ENCODE assay signal across 8 mouse cellular contexts in the genomic region with DNA sequence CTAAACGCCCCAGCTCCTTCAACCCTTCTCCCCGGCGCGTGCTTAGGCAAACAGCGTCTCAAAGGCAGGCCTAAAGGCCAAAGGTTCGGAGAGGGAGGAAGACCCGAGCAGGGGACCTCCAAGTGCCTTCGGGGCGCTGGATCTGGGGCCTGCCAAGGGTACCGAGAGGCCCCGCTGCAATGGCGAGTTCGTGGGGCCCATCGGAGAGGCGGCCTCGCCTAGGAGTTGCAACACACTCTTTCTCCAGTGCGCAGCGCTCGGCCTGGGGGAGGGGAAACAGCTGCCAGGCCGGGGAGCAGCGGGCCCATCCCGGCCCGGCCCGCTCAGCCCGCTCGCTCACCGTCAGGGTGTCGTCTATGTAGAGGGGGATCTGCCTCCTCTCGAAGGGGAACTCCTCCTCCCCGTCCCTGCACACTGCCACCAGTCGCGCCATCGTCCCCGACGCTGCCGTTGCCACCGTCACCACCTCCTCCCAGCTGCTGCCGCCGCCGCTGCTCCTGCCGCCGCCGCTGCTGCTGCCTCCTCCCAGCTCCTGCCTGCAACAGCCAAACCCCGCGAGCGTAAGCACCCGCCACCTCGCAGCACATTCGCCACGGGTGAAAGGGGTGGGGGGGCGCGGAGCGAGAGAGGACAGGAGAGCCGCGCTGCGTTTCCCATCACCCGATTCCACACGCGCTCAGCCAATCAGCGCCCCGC. TPM values are rescaled to one million over a fixed set of nuclear protein-coding genes. Genes with fewer than 3 reads are reported as not detected.
DNase-seq lines count a peak whose midpoint lies in the region; ATAC-seq and TF ChIP-seq lines count a peak whose summit lies in the region.

No protein-coding gene starts in this region.

- no peaks in the 10 kb centered on the region for H3K9me3 ChIP-seq in embryonic facial prominence, embryonic 13.5 days
- H3K9me3 ChIP-seq in limb, embryonic 12.5 days: no peaks in the 10 kb centered on the region
- no peaks in the 10 kb centered on the region for H3K9me3 ChIP-seq in midbrain, embryonic 14.5 days (ENCODE audit: control insufficient read depth, low read length)

- ATAC-seq in embryonic facial prominence, embryonic 13.5 days (ENCODE audit: insufficient number of reproducible peaks, insufficient read depth, low FRiP score, low TSS enrichment, low read depth): peak; percentile 83
- ATAC-seq in limb, embryonic 12.5 days (ENCODE audit: insufficient number of reproducible peaks, insufficient read depth, low FRiP score, low TSS enrichment, low read depth): peak; percentile 75
- peak; percentile 86 for ATAC-seq in midbrain, embryonic 14.5 days (ENCODE audit: low FRiP score, low TSS enrichment)

- H3K4me3 ChIP-seq in embryonic facial prominence, embryonic 13.5 days: peak overlapping the region; percentile 94
- H3K4me3 ChIP-seq in heart, adult 2 months: peak overlapping the region; percentile 71
- H3K4me3 ChIP-seq in kidney, adult 2 months (ENCODE audit: insufficient read depth, low read depth, low read length): peak overlapping the region; percentile 98
- H3K4me3 ChIP-seq in limb, embryonic 12.5 days (replicated peaks): peak overlapping the region; percentile 93
- H3K4me3 ChIP-seq in midbrain, embryonic 14.5 days (replicated peaks; ENCODE audit: low read depth, low read length): peak overlapping the region; percentile 86

- intact Hi-C loops in heart, adult 2 months (cut with DNase I): loop anchor here (1.0 to 5.0 kb wide), 2 partner anchors 40 to 357 kb away; a partner anchor contains a TSS

- peak overlapping the region; percentile 94 for H3K9ac ChIP-seq in embryonic facial prominence, embryonic 13.5 days
- peak overlapping the region; percentile 84 for H3K9ac ChIP-seq in heart, adult 2 months (ENCODE audit: low read depth, low read length)
- peak overlapping the region; percentile 93 for H3K9ac ChIP-seq in limb, embryonic 12.5 days (replicated peaks)
- H3K9ac ChIP-seq in midbrain, embryonic 14.5 days (replicated peaks; ENCODE audit: low read length): peak overlapping the region; percentile 80

- TF ChIP-seq EP300 in heart, adult 2 months (IDR thresholded peaks at IDR 0.05; ENCODE audit: insufficient read depth, low read depth, low read length): no peak

- H3K27ac ChIP-seq in embryonic facial prominence, embryonic 13.5 days: peak overlapping the region; percentile 99
- peak overlapping the region; percentile 100 for H3K27ac ChIP-seq in heart, adult 2 months
- H3K27ac ChIP-seq in kidney, adult 2 months (ENCODE audit: insufficient read depth, low read depth, low read length): peak overlapping the region; percentile 94
- peak overlapping the region; percentile 98 for H3K27ac ChIP-seq in limb, embryonic 12.5 days
- H3K27ac ChIP-seq in midbrain, embryonic 14.5 days (replicated peaks; ENCODE audit: low read depth, low read length): peak overlapping the region; percentile 99

- no peaks in the 10 kb centered on the region for H3K36me3 ChIP-seq in embryonic facial prominence, embryonic 13.5 days
- H3K36me3 ChIP-seq in heart, adult 2 months (ENCODE audit: control insufficient read depth, insufficient read depth, low read length): peaks cover 27% of the 10 kb centered on the region
- H3K36me3 ChIP-seq in kidney, adult 2 months (ENCODE audit: control insufficient read depth, insufficient read depth, low read length): peaks cover 2% of the 10 kb centered on the region; the same call in 1 of the 2 replicates
- no peaks in the 10 kb centered on the region for H3K36me3 ChIP-seq in limb, embryonic 12.5 days
- no peaks in the 10 kb centered on the region for H3K36me3 ChIP-seq in midbrain, embryonic 14.5 days (ENCODE audit: control insufficient read depth, insufficient read depth, low read length)

- 0% methylated on average over 50 of the region's 61 CpGs for WGBS in embryonic facial prominence, embryonic 13.5 days
- WGBS in heart, adult 2 months: under 1% methylated on average over 49 of the region's 61 CpGs
- WGBS in kidney, adult 2 months: 1% methylated on average over 59 of the region's 61 CpGs
- under 1% methylated on average over 44 of the region's 61 CpGs for WGBS in limb, embryonic 12.5 days
- under 1% methylated on average over 52 of the region's 61 CpGs for WGBS in midbrain, embryonic 14.5 days

- peak; percentile 43; the same call in 1 of the 2 replicates for TF ChIP-seq POLR2A in heart, adult 2 months (IDR thresholded peaks at IDR 0.05; ENCODE audit: insufficient read depth, low read depth, low read length)
- no peak for TF ChIP-seq POLR2A in kidney, adult 2 months (IDR thresholded peaks at IDR 0.05; ENCODE audit: low read depth, low read length)

- no peaks in the 10 kb centered on the region for H3K27me3 ChIP-seq in embryonic facial prominence, embryonic 13.5 days
- no peaks in the 10 kb centered on the region for H3K27me3 ChIP-seq in heart, adult 2 months (ENCODE audit: control insufficient read depth, insufficient read depth, low read length)
- no peaks in the 10 kb centered on the region for H3K27me3 ChIP-seq in kidney, adult 2 months (replicated peaks; ENCODE audit: control insufficient read depth, insufficient read depth, low read length)
- no peaks in the 10 kb centered on the region for H3K27me3 ChIP-seq in limb, embryonic 12.5 days
- no peaks in the 10 kb centered on the region for H3K27me3 ChIP-seq in midbrain, embryonic 14.5 days (ENCODE audit: control insufficient read depth, insufficient read depth, low read length)

- peak; percentile 93 for DNase-seq in 3T3-L1 (ENCODE audit: low read depth, low spot score)
- DNase-seq in adrenal gland, postnatal 36 days: peak; percentile 94 to 96
- peak; percentile 90 to 93 for DNase-seq in heart, adult 2 months
- peak; percentile 96 for DNase-seq in kidney, adult 2 months
- peak; percentile 98 for DNase-seq in midbrain, embryonic 14.5 days
- peak; percentile 79 for DNase-seq in spleen, adult 12 weeks (ENCODE audit: low spot score)

- TF ChIP-seq CTCF in heart, adult 2 months (IDR thresholded peaks at IDR 0.05): no peak
- no peak for TF ChIP-seq CTCF in kidney, adult 2 months (conservative IDR thresholded peaks at IDR 0.05; ENCODE audit: insufficient read depth, insufficient read length, low read depth, low read length)

- H3K79me2 ChIP-seq in heart, adult 2 months (replicated peaks; ENCODE audit: control insufficient read depth, insufficient read depth, low read length): peaks cover 1% of the 10 kb centered on the region; the same call in 1 of the 2 replicates

- peak overlapping the region; percentile 74 for H3K4me2 ChIP-seq in embryonic facial prominence, embryonic 13.5 days
- peak overlapping the region; percentile 68 for H3K4me2 ChIP-seq in limb, embryonic 12.5 days
- peak overlapping the region; percentile 66 for H3K4me2 ChIP-seq in midbrain, embryonic 14.5 days (ENCODE audit: low read length)

- peaks cover 14% of the 10 kb centered on the region for H3K4me1 ChIP-seq in embryonic facial prominence, embryonic 13.5 days
- peaks cover 8% of the 10 kb centered on the region for H3K4me1 ChIP-seq in heart, adult 2 months (ENCODE audit: control insufficient read depth, insufficient read depth, low read length)
- peaks cover 8% of the 10 kb centered on the region; the same call in 1 of the 2 replicates for H3K4me1 ChIP-seq in kidney, adult 2 months (ENCODE audit: control insufficient read depth, insufficient read depth, low read length)
- peaks cover 20% of the 10 kb centered on the region for H3K4me1 ChIP-seq in limb, embryonic 12.5 days (replicated peaks)
- peaks cover 19% of the 10 kb centered on the region for H3K4me1 ChIP-seq in midbrain, embryonic 14.5 days (ENCODE audit: control insufficient read depth, insufficient read depth, low read length)

RNA-seq across cellular contexts. Expression of a gene that starts 0.9 kb away (rescaled TPM):
- total RNA-seq in adrenal gland, postnatal 36 days (2021): 10 to 100 TPM; 66.6 to 71.7 TPM
- 71.8 and 77.6 TPM in 2 replicates for polyA plus RNA-seq in embryonic facial prominence, embryonic 13.5 days (2015; fragmentation: Nextera tagmentation; extraction: Ambion mirVana)
- total RNA-seq in heart, adult 2 months (2021): 10 to 100 TPM; 47.9 to 54.9 TPM
- 22.9 and 39.2 TPM in 2 replicates for polyA plus RNA-seq in heart, adult 2 months (2012; rRNA removed)
- 36.6 and 48.6 TPM in 2 replicates for polyA plus RNA-seq in kidney, adult 2 months (2012; rRNA removed)
- 69.5 and 72.6 TPM in 2 replicates for polyA plus RNA-seq in limb, embryonic 12.5 days (2016; fragmentation: Nextera tagmentation; extraction: Ambion mirVana)
- polyA plus RNA-seq in midbrain, embryonic 14.5 days (2014; fragmentation: Nextera tagmentation; extraction: Ambion mirVana): 69.3 and 71.9 TPM in 2 replicates

RNA-seq across cellular contexts. Expression of a gene that starts 10.3 kb away (rescaled TPM):
- total RNA-seq in adrenal gland, postnatal 36 days (2021): 10 to 100 TPM; 10.2 to 13.9 TPM
- polyA plus RNA-seq in embryonic facial prominence, embryonic 13.5 days (2015; fragmentation: Nextera tagmentation; extraction: Ambion mirVana): 8.6 and 10.0 TPM in 2 replicates
- total RNA-seq in heart, adult 2 months (2021): 1 to 10 TPM; 5.7 to 5.9 TPM
- 7.5 and 10.4 TPM in 2 replicates for polyA plus RNA-seq in heart, adult 2 months (2012; rRNA removed)
- polyA plus RNA-seq in kidney, adult 2 months (2012; rRNA removed): 36.4 and 48.0 TPM in 2 replicates
- polyA plus RNA-seq in limb, embryonic 12.5 days (2016; fragmentation: Nextera tagmentation; extraction: Ambion mirVana): 9.3 and 12.2 TPM in 2 replicates
- polyA plus RNA-seq in midbrain, embryonic 14.5 days (2014; fragmentation: Nextera tagmentation; extraction: Ambion mirVana): 5.4 and 6.2 TPM in 2 replicates

RNA-seq across cellular contexts. Expression of a gene that starts 10.4 kb away (rescaled TPM):
- 10 to 100 TPM in 1 of 2 experiments, 1 to 10 TPM in 1; 9.1 to 10.3 TPM for total RNA-seq in adrenal gland, postnatal 36 days (2021)
- polyA plus RNA-seq in embryonic facial prominence, embryonic 13.5 days (2015; fragmentation: Nextera tagmentation; extraction: Ambion mirVana): 1.5 and 2.3 TPM in 2 replicates
- total RNA-seq in heart, adult 2 months (2021): 1 to 10 TPM; 5.6 to 6.3 TPM
- polyA plus RNA-seq in heart, adult 2 months (2012; rRNA removed): 2.3 and 5.3 TPM in 2 replicates
- polyA plus RNA-seq in kidney, adult 2 months (2012; rRNA removed): 1.7 and 2.3 TPM in 2 replicates
- 2.0 and 2.4 TPM in 2 replicates for polyA plus RNA-seq in limb, embryonic 12.5 days (2016; fragmentation: Nextera tagmentation; extraction: Ambion mirVana)
- polyA plus RNA-seq in midbrain, embryonic 14.5 days (2014; fragmentation: Nextera tagmentation; extraction: Ambion mirVana): 3.4 and 4.1 TPM in 2 replicates

RNA-seq across cellular contexts. Expression of a gene that starts 40.9 kb away (rescaled TPM):
- 10 to 100 TPM; 36.4 to 45.0 TPM for total RNA-seq in adrenal gland, postnatal 36 days (2021)
- 12.5 and 17.6 TPM in 2 replicates for polyA plus RNA-seq in embryonic facial prominence, embryonic 13.5 days (2015; fragmentation: Nextera tagmentation; extraction: Ambion mirVana)
- total RNA-seq in heart, adult 2 months (2021): 100 to 1,000 TPM in 1 of 2 experiments, 10 to 100 TPM in 1; 87.7 to 108 TPM
- polyA plus RNA-seq in heart, adult 2 months (2012; rRNA removed): 186 and 232 TPM in 2 replicates
- 60.4 and 63.4 TPM in 2 replicates for polyA plus RNA-seq in kidney, adult 2 months (2012; rRNA removed)
- 9.8 and 12.3 TPM in 2 replicates for polyA plus RNA-seq in limb, embryonic 12.5 days (2016; fragmentation: Nextera tagmentation; extraction: Ambion mirVana)
- 5.8 and 6.7 TPM in 2 replicates for polyA plus RNA-seq in midbrain, embryonic 14.5 days (2014; fragmentation: Nextera tagmentation; extraction: Ambion mirVana)

RNA-seq across cellular contexts. Expression of a gene that starts 46.5 kb away (rescaled TPM):
- total RNA-seq in adrenal gland, postnatal 36 days (2021): 10 to 100 TPM; 12.0 to 15.3 TPM
- 58.7 and 69.0 TPM in 2 replicates for polyA plus RNA-seq in embryonic facial prominence, embryonic 13.5 days (2015; fragmentation: Nextera tagmentation; extraction: Ambion mirVana)
- total RNA-seq in heart, adult 2 months (2021): 10 to 100 TPM in 1 of 2 experiments, 1 to 10 TPM in 1; 8.7 to 11.6 TPM
- 8.8 and 13.0 TPM in 2 replicates for polyA plus RNA-seq in heart, adult 2 months (2012; rRNA removed)
- polyA plus RNA-seq in kidney, adult 2 months (2012; rRNA removed): 9.2 and 11.0 TPM in 2 replicates
- 65.6 and 66.5 TPM in 2 replicates for polyA plus RNA-seq in limb, embryonic 12.5 days (2016; fragmentation: Nextera tagmentation; extraction: Ambion mirVana)
- 61.7 and 65.1 TPM in 2 replicates for polyA plus RNA-seq in midbrain, embryonic 14.5 days (2014; fragmentation: Nextera tagmentation; extraction: Ambion mirVana)

Comparison
In these comparisons a context has a peak if more than half of its experiments do, and no peak if none do; other contexts are left out.
1. Peak in every context shown above with its lines: DNase-seq, ATAC-seq, H3K4me3 ChIP-seq and H3K27ac ChIP-seq.